Mouse (Mus musculus): ENCODE results near the gene Olfr284. TPM values are rescaled to one million over a fixed set of nuclear protein-coding genes. Genes with fewer than 3 reads are reported as not detected.

The Olfr284 gene
- not detected for total RNA-seq (2021)
- long read RNA-seq, experiment 1 = 0 reads
- long read RNA-seq, experiment 2 = 0 reads

DNA sequence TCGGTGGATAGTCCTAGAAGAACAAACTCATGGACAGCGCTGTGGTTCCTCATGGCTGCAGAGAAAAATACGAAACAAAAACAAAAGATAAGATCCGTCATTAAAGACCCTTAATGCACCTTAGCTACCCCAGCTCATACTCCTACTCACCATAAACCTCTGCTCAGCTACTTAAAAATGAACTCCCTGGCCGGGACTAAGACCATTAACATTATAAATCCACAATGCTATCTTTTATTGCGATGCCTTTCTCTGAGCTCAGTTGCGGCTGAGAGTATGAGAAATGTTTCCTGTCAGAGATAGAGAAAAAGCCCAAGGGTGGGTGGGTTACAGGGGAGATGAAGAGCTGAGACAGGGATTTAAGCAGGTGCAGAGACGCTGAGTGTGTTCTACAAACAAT is at the start of gene Olfr284:
Olfr284 (minus strand) TSS at position 101 of the 400 bp plus-strand sequence.
- no peak for DNase-seq (ENCODE audit: extremely low spot score in 1 of 2, low spot score in 2 of 2)
- TF ChIP-seq CTCF (IDR thresholded peaks at IDR 0.05) = no peak
- no peak within 1 kb of the TSS for H3K27ac ChIP-seq
- H3K4me3 ChIP-seq = no peak within 1 kb of the TSS
- intact Hi-C loops (cut with DNase I) = no loop called here

DNA sequence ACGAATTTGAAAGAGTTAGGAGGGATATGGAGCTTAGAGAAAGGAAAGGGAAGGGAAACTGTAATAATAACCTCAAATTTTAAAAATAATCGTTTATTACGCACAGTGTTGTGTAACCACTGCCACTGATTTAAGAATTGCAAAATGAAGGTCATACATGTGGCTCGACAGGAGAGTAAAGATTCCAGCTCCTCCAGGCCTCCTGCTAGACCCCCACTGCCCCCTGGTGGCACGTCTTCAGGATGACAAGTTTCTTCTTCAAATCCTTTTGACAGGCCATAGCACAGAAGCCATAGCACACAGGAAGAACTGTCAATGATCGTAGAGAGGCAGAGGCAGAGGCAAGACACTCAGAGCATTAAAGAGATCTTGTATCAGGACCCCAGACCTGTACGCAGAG is 49.0 kb upstream of the Olfr284 start:
- DNase-seq (ENCODE audit: extremely low spot score in 1 of 2, low spot score in 2 of 2) = peak; percentile 62 to 71
- no peak overlapping the region for H3K27ac ChIP-seq
- no peak overlapping the region for H3K4me3 ChIP-seq
- peak; percentile 87 for TF ChIP-seq CTCF (IDR thresholded peaks at IDR 0.05)
- intact Hi-C loops (cut with DNase I) = loop anchor here (1.0 to 2.0 kb wide), 2 partner anchors 208 to 299 kb away; no protein-coding TSS in a partner anchor

DNA sequence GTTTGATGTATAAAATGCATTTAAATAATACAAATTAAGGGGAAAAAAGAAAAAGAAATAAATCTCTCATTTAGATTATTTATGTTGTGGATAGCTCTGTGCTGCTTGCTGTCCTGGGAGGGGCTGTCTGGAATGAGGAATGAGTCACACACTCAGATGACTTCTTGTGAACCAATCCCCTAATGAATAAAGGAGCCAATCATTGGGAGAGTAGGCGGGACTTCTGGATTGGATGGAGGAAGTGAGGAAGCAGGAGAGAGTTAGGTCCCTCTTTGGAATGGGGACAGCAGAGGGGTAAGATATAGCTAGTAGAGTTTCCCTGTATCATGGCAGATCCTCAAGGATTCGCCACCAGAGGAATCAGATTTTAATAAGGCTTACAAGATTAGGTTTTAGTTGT is 46.8 kb upstream of the Olfr284 start:
- no peak for DNase-seq (ENCODE audit: extremely low spot score in 1 of 2, low spot score in 2 of 2)
- TF ChIP-seq CTCF (IDR thresholded peaks at IDR 0.05) = no peak
- intact Hi-C loops (cut with DNase I) = no loop called here
- Histone ChIP-seq H3K27ac (no peak overlapping the region), H3K4me3 (no peak overlapping the region)

DNA sequence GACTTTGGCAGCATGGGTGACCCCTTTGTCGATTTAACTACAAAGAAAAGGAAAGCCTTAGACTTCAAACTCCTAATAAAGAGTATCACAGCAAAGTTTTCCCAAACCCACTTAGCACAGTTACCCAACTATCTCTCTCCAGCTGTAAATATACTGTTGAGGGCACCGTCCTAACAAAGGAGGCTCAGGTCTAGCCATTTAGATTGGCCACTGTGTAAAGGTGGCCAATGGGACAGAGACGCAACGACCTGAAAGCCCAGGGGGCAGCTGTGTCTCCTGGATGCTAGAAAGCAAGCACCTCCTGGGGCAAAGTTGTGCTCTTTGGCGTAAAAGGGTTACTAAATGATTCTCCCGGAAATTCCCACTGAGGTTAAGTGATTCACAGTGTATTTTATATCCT is 40.1 kb upstream of the Olfr284 start, which contains the start of gene Olfr283:
Olfr283 (minus strand) TSS at position 101 of the 400 bp plus-strand sequence.
- Histone ChIP-seq H3K27ac (no peak within 1 kb of the TSS), H3K4me3 (no peak within 1 kb of the TSS)
- TF ChIP-seq CTCF (IDR thresholded peaks at IDR 0.05) = no peak
- intact Hi-C loops (cut with DNase I) = no loop called here
- DNase-seq (ENCODE audit: extremely low spot score in 1 of 2, low spot score in 2 of 2) = no peak

DNA sequence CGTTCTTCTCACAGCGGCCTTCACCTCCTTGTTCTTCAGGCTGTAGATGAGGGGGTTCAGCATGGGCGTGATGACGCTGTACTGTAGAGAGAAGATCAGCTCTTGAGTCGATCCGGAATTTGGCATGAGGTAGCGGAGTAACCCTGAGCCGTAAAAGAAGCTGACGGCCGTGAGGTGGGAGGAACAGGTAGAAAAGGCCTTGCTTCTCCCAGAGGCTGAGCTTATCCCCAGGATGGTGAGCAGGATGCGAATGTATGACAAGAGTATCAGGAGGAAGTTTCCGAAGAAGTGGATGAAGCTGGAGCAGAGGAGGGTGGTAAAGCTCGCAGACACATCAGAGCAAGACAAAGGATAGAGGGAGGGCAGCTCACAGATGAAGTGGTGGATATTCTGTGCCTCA is 37.4 kb upstream of the Olfr284 start:
- no peak overlapping the region for H3K4me3 ChIP-seq
- H3K27ac ChIP-seq = no peak overlapping the region
- no peak for DNase-seq (ENCODE audit: extremely low spot score in 1 of 2, low spot score in 2 of 2)
- intact Hi-C loops (cut with DNase I) = no loop called here
- TF ChIP-seq CTCF (IDR thresholded peaks at IDR 0.05) = no peak

DNA sequence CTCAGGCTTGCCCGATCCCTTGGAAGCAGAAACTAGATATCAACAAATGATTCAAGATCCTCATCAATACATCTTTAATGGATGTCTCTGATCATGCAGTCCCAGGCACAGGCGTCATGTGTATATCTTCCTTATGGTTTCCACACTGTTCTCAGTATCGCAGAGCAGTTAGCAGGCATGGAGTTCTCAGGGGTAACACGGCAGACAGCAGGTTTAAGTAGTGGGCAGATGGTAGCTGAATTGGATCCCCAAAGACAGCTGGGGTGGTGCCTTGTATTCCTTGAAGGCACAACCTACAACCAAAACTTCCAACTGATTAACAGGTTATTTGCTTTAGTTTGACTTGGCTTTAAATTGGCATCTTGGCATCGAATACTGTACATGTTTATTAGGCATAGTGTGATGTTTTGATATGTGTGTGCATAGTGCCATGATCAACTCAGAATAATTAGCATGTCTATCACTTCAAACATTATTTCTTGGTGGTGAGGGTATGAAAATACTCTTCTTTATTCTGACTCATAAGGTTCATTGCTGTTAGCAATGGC is 23.5 kb downstream of the Olfr284 start, which contains the start of gene Olfr285:
Olfr285 (minus strand) TSS at position 177 of the 548 bp plus-strand sequence.
- Histone ChIP-seq H3K4me3 (no peak within 1 kb of the TSS), H3K27ac (no peak within 1 kb of the TSS)
- intact Hi-C loops (cut with DNase I) = no loop called here
- no peak for DNase-seq (ENCODE audit: extremely low spot score in 1 of 2, low spot score in 2 of 2)
- TF ChIP-seq CTCF (IDR thresholded peaks at IDR 0.05) = no peak

DNA sequence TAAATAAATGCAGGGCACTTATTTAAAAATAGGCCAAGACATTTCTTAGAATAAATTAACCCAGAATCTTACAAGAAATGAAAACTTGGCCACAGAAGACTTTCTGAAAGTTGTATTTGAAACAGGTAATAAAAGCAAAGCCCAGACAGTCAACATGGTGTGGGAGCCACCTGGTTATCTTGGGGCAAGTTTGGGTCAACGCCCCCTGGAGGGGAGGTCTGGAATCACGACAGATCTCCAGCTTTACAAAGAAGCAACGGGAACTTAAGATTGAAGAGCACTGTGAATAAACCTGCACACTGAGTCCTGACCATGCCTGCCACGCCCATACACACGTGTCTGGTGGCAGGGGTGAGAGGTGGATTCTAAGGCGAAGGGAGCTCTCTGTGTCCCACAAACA is 25.1 kb downstream of the Olfr284 start:
- DNase-seq (ENCODE audit: extremely low spot score in 1 of 2, low spot score in 2 of 2) = no peak
- no peak overlapping the region for H3K27ac ChIP-seq
- TF ChIP-seq CTCF (IDR thresholded peaks at IDR 0.05) = no peak; the same call in 1 of the 2 replicates
- intact Hi-C loops (cut with DNase I) = no loop called here
- no peak overlapping the region for H3K4me3 ChIP-seq

DNA sequence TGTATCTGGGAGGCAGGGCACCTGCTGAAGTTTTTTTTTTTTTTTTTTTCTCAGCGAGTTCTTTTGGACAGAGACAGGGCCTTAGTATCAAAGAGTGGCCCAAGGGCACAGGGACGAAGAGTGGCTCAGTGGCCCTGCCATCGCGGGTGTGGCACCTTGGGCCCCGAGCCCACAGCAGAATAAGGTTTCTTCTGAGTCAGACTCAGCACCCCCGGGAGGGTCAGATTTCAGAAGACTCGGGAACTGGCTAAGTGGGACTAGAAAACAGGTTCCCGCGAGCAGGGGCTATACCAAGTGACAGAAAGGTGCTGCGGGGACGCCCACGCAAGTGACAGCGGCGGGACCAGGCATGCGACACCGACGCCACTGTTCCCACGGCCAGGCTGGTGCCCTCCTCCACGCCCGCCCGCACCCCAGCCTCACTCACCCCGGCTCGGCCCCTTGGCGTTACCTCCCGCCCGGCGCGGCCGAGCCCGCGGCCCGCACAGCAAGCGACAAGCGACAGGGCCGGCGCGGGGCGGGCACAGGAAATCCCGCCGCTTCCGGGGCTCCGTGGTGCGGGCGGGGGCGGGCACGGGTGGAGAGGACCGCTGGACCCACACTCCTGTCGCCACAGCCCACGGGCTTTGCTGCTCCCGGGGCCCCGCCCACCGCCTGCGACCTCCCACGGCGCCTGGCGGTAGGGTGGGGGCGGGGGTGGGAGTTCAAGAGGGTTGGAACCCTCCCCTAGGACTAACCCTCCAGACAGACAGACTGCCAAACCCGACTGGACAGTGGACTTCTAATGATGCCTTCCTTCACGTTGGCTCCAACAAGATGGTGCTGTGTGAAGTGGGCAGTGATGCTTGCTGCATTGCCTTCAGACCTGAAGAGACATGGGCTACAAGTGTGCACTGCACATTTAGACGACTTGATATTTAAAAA is 44.9 kb downstream of the Olfr284 start, which contains the start of gene Zfp641:
Zfp641 (minus strand) TSS at position 534 of the 924 bp plus-strand sequence.
- TF ChIP-seq CTCF (IDR thresholded peaks at IDR 0.05) = no peak
- peak; percentile 56 to 62 for DNase-seq (ENCODE audit: extremely low spot score in 1 of 2, low spot score in 2 of 2)
- peak within 1 kb of the TSS; percentile 76 for H3K4me3 ChIP-seq
- intact Hi-C loops (cut with DNase I) = loop anchor here (2.0 to 10.0 kb wide), 2 partner anchors 115 to 201 kb away; partner anchors contain the start of genes Pfkm and Senp1
- peak within 1 kb of the TSS; percentile 86 for H3K27ac ChIP-seq

DNA sequence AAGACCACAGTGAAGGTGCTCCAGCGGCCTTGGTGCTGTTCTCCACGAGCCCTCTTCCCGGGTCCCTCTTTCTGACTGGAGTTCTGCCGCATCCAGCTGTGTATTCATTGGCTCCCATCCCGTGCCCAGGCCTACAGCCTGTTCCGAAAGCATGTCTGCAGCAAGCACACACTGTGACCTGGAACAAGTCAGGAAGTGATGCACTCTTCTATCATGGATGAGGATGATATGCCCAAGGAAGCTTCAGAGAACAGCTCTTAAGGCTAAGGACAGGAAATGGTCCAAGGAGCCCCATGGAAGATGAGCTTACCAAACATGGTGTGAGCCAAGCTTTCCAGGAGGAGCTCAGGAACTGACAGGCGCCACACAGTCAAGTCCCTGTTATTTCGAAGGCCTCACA is 47.1 kb downstream of the Olfr284 start:
- H3K27ac ChIP-seq = no peak overlapping the region
- DNase-seq (ENCODE audit: extremely low spot score in 1 of 2, low spot score in 2 of 2) = no peak
- TF ChIP-seq CTCF (IDR thresholded peaks at IDR 0.05) = no peak
- H3K4me3 ChIP-seq = no peak overlapping the region
- intact Hi-C loops (cut with DNase I) = loop anchor here (10.0 kb wide), 1 partner anchor 199 kb away; the partner anchor contains the start of genes Pfkm and Senp1

Other genes with a start within 250 kb of the Olfr284 start
- gene Pfkm, start 248.4 kb downstream of the Olfr284 start, total RNA-seq (2021) = 100 to 1,000 TPM; 379 to 387 TPM
- 10 to 100 TPM; 13.6 to 15.6 TPM for gene Senp1, start 247.2 kb downstream of the Olfr284 start, total RNA-seq (2021)
- gene Asb8, start 175.4 kb downstream of the Olfr284 start, total RNA-seq (2021) = 10 to 100 TPM; 46.2 to 51.8 TPM
- 10 to 100 TPM; 20.6 to 21.8 TPM for gene Ccdc184, start 173.8 kb downstream of the Olfr284 start, total RNA-seq (2021)
- gene Olfr288, start 145.4 kb downstream of the Olfr284 start, total RNA-seq (2021) = not detected
- under 1 TPM in 1 of 2 experiments, not detected in 1; 0.32 TPM for gene Gm44579, start 120.0 kb downstream of the Olfr284 start, total RNA-seq (2021)
- gene Olfr287, start 119.9 kb downstream of the Olfr284 start, total RNA-seq (2021) = 1 to 10 TPM; 4.7 to 5.3 TPM
- gene Olfr286, start 106.5 kb downstream of the Olfr284 start, total RNA-seq (2021) = not detected
- not detected for gene H1fnt, start 83.7 kb downstream of the Olfr284 start, total RNA-seq (2021)
- 1 to 10 TPM; 6.6 to 8.0 TPM for gene Zfp641, start 44.8 kb downstream of the Olfr284 start, total RNA-seq (2021)
- not detected for gene Olfr285, start 23.6 kb downstream of the Olfr284 start, total RNA-seq (2021)
- gene Olfr283, start 40.0 kb upstream of the Olfr284 start, total RNA-seq (2021) = not detected
- not detected for gene Olfr282, start 90.2 kb upstream of the Olfr284 start, total RNA-seq (2021)
- not detected for gene Olfr281, start 111.6 kb upstream of the Olfr284 start, total RNA-seq (2021)
- not detected for gene OR5BS1P, start 128.9 kb upstream of the Olfr284 start, total RNA-seq (2021)
- not detected for gene Lalba, start 141.7 kb upstream of the Olfr284 start, total RNA-seq (2021)
- not detected for gene Olfr279, start 151.4 kb upstream of the Olfr284 start, total RNA-seq (2021)
- 10 to 100 TPM; 55.1 to 56.7 TPM for gene Kansl2, start 193.3 kb upstream of the Olfr284 start, total RNA-seq (2021)
- gene Ccnt1, start 229.9 kb upstream of the Olfr284 start, total RNA-seq (2021) = 10 to 100 TPM; 40.3 to 45.8 TPM
- gene 4930415O20Rik, start 230.0 kb upstream of the Olfr284 start, total RNA-seq (2021) = not detected

All from left cerebral cortex, adult 2 months (tissue).